Mouse (Mus musculus) intestine, embryonic 15.5 days (tissue): ENCODE results near the gene Gjc2. TPM values are rescaled to one million over a fixed set of nuclear protein-coding genes. Genes with fewer than 3 reads are reported as not detected.
A peak's percentile ranks its signal among the peaks of the same experiment; 100 is the strongest.
"Not testable (repeated sequence)": the region's sequence is repeated elsewhere in the genome, so short reads cannot be mapped to it uniquely, and the experiment has no call there.

ENCODE experiments used
- ATAC-seq: fragments of 200-750 bp; cut with Nextera tagmentation; 2 replicates; pipeline ENCODE4 v1.8.0; 2017; ENCODE audit warnings: moderate TSS enrichment, moderate library complexity
- H3K27ac ChIP-seq: fragments of 300-500 bp; sonication (generic); 2 replicates; pipeline ENCODE4 v1.5.1; 2015; ENCODE audit warnings: mild to moderate bottlenecking, inconsistent platforms
- H3K27me3 ChIP-seq: fragments of 300-500 bp; sonication (generic); replicated peaks from 2 replicates; pipeline ENCODE4 v1.6.1; 2015; ENCODE audit warnings: inconsistent platforms
- H3K36me3 ChIP-seq: fragments of 300-500 bp; sonication (generic); 2 replicates; pipeline ENCODE4 v1.6.1; 2015; ENCODE audit warnings: inconsistent platforms
- H3K4me1 ChIP-seq: fragments of 300-500 bp; sonication (generic); replicated peaks from 2 replicates; pipeline ENCODE4 v1.6.1; 2015; ENCODE audit warnings: inconsistent platforms
- H3K4me2 ChIP-seq: fragments of 300-500 bp; sonication (generic); replicated peaks from 2 replicates; pipeline ENCODE4 v1.6.1; 2015; ENCODE audit warnings: mild to moderate bottlenecking, inconsistent platforms
- H3K4me3 ChIP-seq: fragments of 300-500 bp; sonication (generic); replicated peaks from 2 replicates; pipeline ENCODE4 v1.5.1; 2015; ENCODE audit warnings: inconsistent platforms
- H3K9ac ChIP-seq: fragments of 300-500 bp; sonication (generic); 2 replicates; pipeline ENCODE4 v1.6.1; 2015; ENCODE audit warnings: inconsistent platforms
- H3K9me3 ChIP-seq: fragments of 300-500 bp; sonication (generic); 2 replicates; pipeline ENCODE4 v1.6.1; 2016; ENCODE audit warnings: inconsistent platforms
- WGBS: fragments of 180-500 bp; shearing (Covaris S2); methylation state at CpG from one replicate; pipeline ENCODE4 v1.1.7; 2015; 5-methylcytosine and 5-hydroxymethylcytosine counted together
- polyA plus RNA-seq: library from polyadenylated mRNA; unstranded; fragments of >200 nt; fragmentation: Nextera tagmentation; extraction: Ambion mirVana; gene quantifications from 2 replicates; pipeline ENCODE4 v1.2.1, GENCODE M21; 2015

The Gjc2 gene
- polyA plus RNA-seq, 1 experiment from 2014 or later: 1.1 TPM

- ATAC-seq: no peak
- no peak overlapping the region for H3K4me2 ChIP-seq
- no peaks in the 10 kb centered on the region for H3K9me3 ChIP-seq
- no peaks in the 10 kb centered on the region for H3K27me3 ChIP-seq
- H3K4me1 ChIP-seq: peaks cover 58% of the 10 kb centered on the region
- H3K4me3 ChIP-seq: no peak overlapping the region
- no peak overlapping the region for H3K9ac ChIP-seq
- H3K27ac ChIP-seq: no peak overlapping the region
- no peaks in the 10 kb centered on the region for H3K36me3 ChIP-seq
Observed at GRCm38 (mm10) chr11:59221604-59222003, 38.6 kb upstream of the Gjc2 start.

DNA sequence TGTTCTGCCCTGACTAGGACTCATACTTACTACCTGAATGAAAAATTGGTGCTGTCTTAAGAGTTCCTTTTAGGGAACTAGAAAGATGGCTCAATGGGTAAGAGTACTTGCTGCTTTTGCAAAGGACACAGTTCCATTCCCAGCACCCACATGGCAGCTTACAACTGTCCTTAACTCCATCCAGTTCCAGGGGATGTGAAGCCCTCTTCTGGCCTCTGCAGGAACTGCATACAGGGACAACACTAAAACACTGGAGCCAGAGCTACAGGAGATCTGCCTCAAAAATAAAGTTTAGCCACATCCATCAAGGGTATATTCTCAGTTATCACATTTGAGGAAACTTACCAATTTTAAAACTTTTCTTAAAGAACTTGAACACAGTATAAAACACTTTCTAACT lies 36.1 kb upstream of the Gjc2 start:
- no peak overlapping the region for H3K4me2 ChIP-seq
- no peaks in the 10 kb centered on the region for H3K27me3 ChIP-seq
- H3K9ac ChIP-seq: no peak overlapping the region
- H3K36me3 ChIP-seq: no peaks in the 10 kb centered on the region
- peaks cover 37% of the 10 kb centered on the region for H3K4me1 ChIP-seq
- ATAC-seq: no peak
- H3K9me3 ChIP-seq: no peaks in the 10 kb centered on the region
- H3K27ac ChIP-seq: peak overlapping the region; percentile 14; the same call in 1 of the 2 replicates
- H3K4me3 ChIP-seq: no peak overlapping the region

DNA sequence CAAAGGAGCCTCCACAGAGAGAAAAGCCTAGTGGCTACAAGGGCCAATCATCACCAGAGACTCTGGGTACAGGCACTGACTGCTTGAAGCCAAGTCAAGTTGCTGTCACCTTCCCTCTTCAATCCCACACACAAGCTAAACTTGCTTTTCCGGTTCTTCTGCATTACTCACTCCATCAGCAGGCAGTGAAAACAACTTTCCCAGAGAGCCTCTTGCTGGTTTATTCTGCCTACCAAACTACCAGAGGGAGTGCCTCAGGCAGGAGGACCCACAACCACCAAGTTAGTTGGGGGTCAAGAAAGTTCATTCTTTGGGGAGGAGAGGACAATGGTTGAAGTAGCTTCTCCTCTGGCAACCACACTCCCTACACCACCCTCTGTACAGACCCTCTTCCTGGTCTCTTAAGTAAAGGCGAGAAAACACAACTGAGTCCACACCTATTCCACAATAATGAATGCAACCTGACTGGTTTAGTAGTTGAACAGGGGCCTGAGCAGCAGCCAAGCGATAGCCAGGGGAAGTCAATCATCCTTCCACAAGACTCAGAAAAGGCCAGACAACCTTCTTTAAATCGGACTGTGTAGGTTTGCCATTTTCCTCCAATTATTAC lies 35.5 kb upstream of the Gjc2 start:
- Histone ChIP-seq H3K27me3 (no peaks in the 10 kb centered on the region), H3K27ac (peak overlapping the region; percentile 14; the same call in 1 of the 2 replicates), H3K4me2 (0 out of 2 replicates have a peak overlapping the region, but pooled peaks have one; percentile 21), H3K9ac (no peak overlapping the region), H3K36me3 (no peaks in the 10 kb centered on the region), H3K9me3 (no peaks in the 10 kb centered on the region), H3K4me3 (no peak overlapping the region), H3K4me1 (peaks cover 32% of the 10 kb centered on the region)
- ATAC-seq: peak; percentile 83
- WGBS: 55% methylated on average over 4 of the region's 4 CpGs

GRCm38 (mm10) chr11:59216955-59217354 lies 33.9 kb upstream of the Gjc2 start:
- Histone ChIP-seq H3K9ac (no peak overlapping the region), H3K4me1 (peaks cover 27% of the 10 kb centered on the region), H3K36me3 (peaks cover 6% of the 10 kb centered on the region; the same call in 1 of the 2 replicates), H3K27ac (no peak overlapping the region), H3K27me3 (no peaks in the 10 kb centered on the region), H3K9me3 (no peaks in the 10 kb centered on the region), H3K4me3 (no peak overlapping the region), H3K4me2 (no peak overlapping the region)
- no peak for ATAC-seq
- WGBS: 84% methylated on average over 3 of the region's 3 CpGs

DNA sequence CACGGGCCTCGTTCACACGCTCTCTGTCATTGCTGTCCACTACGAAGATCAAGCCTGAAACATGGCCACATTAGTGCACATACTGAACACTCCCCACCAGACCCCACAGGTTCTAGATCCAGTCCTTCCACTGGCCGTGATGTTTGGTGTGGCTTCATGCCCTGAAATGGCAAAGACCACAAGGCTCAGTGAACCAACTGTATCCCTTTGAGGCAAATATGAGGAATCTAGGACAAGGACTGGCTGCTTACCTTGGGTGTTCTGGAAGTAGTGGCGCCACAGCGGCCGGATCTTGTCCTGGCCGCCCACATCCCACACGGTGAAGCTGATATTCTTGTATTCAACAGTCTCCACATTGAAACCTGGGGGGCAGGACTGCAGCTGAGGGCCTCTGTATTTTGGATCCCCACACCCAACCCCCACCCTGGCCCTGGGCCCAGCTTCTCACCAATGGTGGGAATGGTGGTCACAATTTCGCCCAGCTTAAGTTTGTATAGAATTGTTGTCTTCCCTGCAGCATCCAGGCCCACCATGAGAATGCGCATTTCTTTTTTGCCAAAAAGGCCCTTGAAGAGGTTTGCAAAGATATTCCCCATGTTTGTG lies 30.0 kb upstream of the Gjc2 start:
- 90% methylated on average over 12 of the region's 12 CpGs for WGBS
- no peaks in the 10 kb centered on the region for H3K27me3 ChIP-seq
- H3K36me3 ChIP-seq: peaks cover 21% of the 10 kb centered on the region
- peaks cover 33% of the 10 kb centered on the region for H3K4me1 ChIP-seq
- H3K27ac ChIP-seq: no peak overlapping the region
- no peak for ATAC-seq
- H3K4me3 ChIP-seq: no peak overlapping the region
- no peaks in the 10 kb centered on the region for H3K9me3 ChIP-seq
- no peak overlapping the region for H3K9ac ChIP-seq
- H3K4me2 ChIP-seq: no peak overlapping the region

DNA sequence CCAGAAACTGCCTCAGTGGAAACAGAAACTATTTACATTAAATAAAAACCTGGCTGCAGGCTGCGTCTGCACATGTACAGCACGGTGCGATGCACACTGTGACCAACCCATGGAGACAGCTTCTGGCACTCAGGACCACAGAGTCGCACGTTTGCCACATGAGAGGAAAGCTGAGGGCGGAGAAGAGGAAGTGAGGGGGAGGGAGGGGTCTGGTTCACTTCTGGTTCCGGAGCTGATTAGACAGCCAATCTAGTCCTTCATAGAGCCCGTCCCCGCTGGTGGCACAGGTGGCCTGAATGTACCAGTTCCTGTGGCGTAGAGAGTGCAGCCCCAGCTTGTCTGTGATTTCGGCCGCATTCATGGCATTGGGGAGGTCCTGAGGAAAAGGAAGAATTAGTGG lies 29.3 kb upstream of the Gjc2 start:
- H3K27ac ChIP-seq, ATAC-seq, H3K27me3 ChIP-seq, H3K4me3 ChIP-seq, H3K9me3 ChIP-seq, H3K9ac ChIP-seq, H3K4me2 ChIP-seq: not testable (repeated sequence)
- WGBS: 73% methylated on average over 12 of the region's 12 CpGs
- H3K36me3 ChIP-seq: peaks cover 21% of the 10 kb centered on the region
- H3K4me1 ChIP-seq: peaks cover 32% of the 10 kb centered on the region

DNA sequence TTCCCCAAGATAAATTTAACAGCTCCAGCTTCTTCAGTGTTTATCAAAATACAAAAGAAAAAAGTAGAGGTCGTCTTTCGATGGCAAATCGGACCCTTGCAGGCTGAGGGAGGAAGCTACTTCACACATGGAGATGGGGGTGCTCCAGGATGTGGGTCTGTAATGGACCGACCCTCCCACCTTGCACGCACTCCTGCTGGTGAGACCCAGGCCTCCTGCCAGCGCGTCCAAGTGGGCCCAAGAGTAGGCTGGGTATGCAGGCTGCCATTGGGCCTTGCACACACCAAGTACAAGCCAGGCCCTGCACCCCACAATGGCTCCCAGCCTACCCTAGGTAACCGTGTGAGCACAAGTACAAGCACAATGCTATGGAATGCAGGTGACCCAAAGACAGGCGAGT lies 28.5 kb upstream of the Gjc2 start:
- H3K4me1 ChIP-seq: peaks cover 32% of the 10 kb centered on the region
- WGBS: 84% methylated on average over 9 of the region's 9 CpGs
- H3K9me3 ChIP-seq, H3K27me3 ChIP-seq, H3K9ac ChIP-seq, H3K4me2 ChIP-seq, ATAC-seq, H3K27ac ChIP-seq, H3K4me3 ChIP-seq: not testable (repeated sequence)
- H3K36me3 ChIP-seq: peaks cover 21% of the 10 kb centered on the region

GRCm38 (mm10) chr11:59210020-59210419 lies 27.0 kb upstream of the Gjc2 start:
- Histone ChIP-seq H3K36me3 (peaks cover 27% of the 10 kb centered on the region), H3K27ac (no peak overlapping the region; the same call in 1 of the 2 replicates), H3K27me3 (no peaks in the 10 kb centered on the region), H3K4me3 (no peak overlapping the region), H3K4me2 (0 out of 2 replicates have a peak overlapping the region, but pooled peaks have one; percentile 80), H3K9me3 (no peaks in the 10 kb centered on the region), H3K4me1 (peaks cover 32% of the 10 kb centered on the region), H3K9ac (no peak overlapping the region)
- ATAC-seq: no peak
- WGBS: 84% methylated on average over 4 of the region's 4 CpGs

- Histone ChIP-seq H3K4me2 (peak overlapping the region; percentile 80), H3K9ac (no peak overlapping the region), H3K27ac (peak overlapping the region; percentile 96; the same call in 1 of the 2 replicates), H3K4me3 (peak overlapping the region; percentile 93), H3K27me3 (no peaks in the 10 kb centered on the region), H3K4me1 (peaks cover 32% of the 10 kb centered on the region), H3K9me3 (no peaks in the 10 kb centered on the region), H3K36me3 (peaks cover 32% of the 10 kb centered on the region)
- WGBS: 62% methylated on average over 5 of the region's 5 CpGs
- ATAC-seq: no peak
Observed at GRCm38 (mm10) chr11:59209580-59209979, 26.6 kb upstream of the Gjc2 start.

- Histone ChIP-seq H3K36me3 (peaks cover 37% of the 10 kb centered on the region), H3K9ac (peak overlapping the region; percentile 93)
- 6% methylated on average over 18 of the region's 18 CpGs for WGBS
Observed at GRCm38 (mm10) chr11:59209003-59209441, 26.0 kb upstream of the Gjc2 start.

GRCm38 (mm10) chr11:59208153-59208831 lies 25.3 kb upstream of the Gjc2 start, which contains the start of gene 2310033P09Rik:
2310033P09Rik (plus strand) TSS chr11:59208321.
- Histone ChIP-seq H3K4me3 (peak within 1 kb of the TSS; percentile 93), H3K9ac (peak within 1 kb of the TSS; percentile 93), H3K36me3 (peaks cover 37% of the 10 kb centered on the region), H3K27me3 (no peaks in the 10 kb centered on the region), H3K9me3 (no peaks in the 10 kb centered on the region), H3K27ac (peak within 1 kb of the TSS; percentile 96), H3K4me2 (peak within 1 kb of the TSS; percentile 80), H3K4me1 (peaks cover 32% of the 10 kb centered on the region)
- peak; percentile 89 for ATAC-seq
- WGBS: under 1% methylated on average over 67 of the region's 67 CpGs

More at GRCm38 (mm10) chr11:59209003-59209441, 26.0 kb upstream of the Gjc2 start:
- Histone ChIP-seq H3K27ac (peak overlapping the region; percentile 96), H3K9me3 (no peaks in the 10 kb centered on the region), H3K4me1 (peaks cover 32% of the 10 kb centered on the region), H3K27me3 (no peaks in the 10 kb centered on the region), H3K4me2 (peak overlapping the region; percentile 80), H3K4me3 (peak overlapping the region; percentile 93)
- peak; percentile 78 for ATAC-seq
